Mouse (Mus musculus) midbrain, embryonic 14.5 days (tissue): Measurements from ENCODE around the gene Ubtd2. TPM values are rescaled to one million over a fixed set of nuclear protein-coding genes. Genes with fewer than 3 reads are reported as not detected.

Experiments used
- ATAC-seq: fragments of 200-750 bp; cut with Nextera tagmentation; 2 replicates; pipeline ENCODE4 v1.8.0; 2017; ENCODE audit warnings: moderate number of reproducible peaks, moderate library complexity; ENCODE audit not compliant: low FRiP score, low TSS enrichment
- DNase-seq: peaks from one replicate; pipeline ENCODE4 v3.0.0-alpha.2; 2015
- H3K27ac ChIP-seq: fragments of 300-500 bp; sonication (generic); replicated peaks from 2 replicates; pipeline ENCODE4 v1.5.1; 2014; ENCODE audit warnings: mild to moderate bottlenecking, low read depth, low read length, moderate library complexity
- H3K27me3 ChIP-seq: fragments of 300-500 bp; sonication (generic); 2 replicates; pipeline ENCODE4 v1.6.1; 2014; ENCODE audit warnings: low read length, control low read depth, mixed read lengths; ENCODE audit not compliant: control insufficient read depth, insufficient read depth
- H3K36me3 ChIP-seq: fragments of 300-500 bp; sonication (generic); 2 replicates; pipeline ENCODE4 v1.6.1; 2014; ENCODE audit warnings: low read length, control low read depth; ENCODE audit not compliant: control insufficient read depth, insufficient read depth
- H3K4me1 ChIP-seq: fragments of 300-500 bp; sonication (generic); 2 replicates; pipeline ENCODE4 v1.6.1; 2014; ENCODE audit warnings: mild to moderate bottlenecking, antibody characterized with exemption, low read length, control low read depth; ENCODE audit not compliant: control insufficient read depth, insufficient read depth
- H3K4me2 ChIP-seq: fragments of 300-500 bp; sonication (generic); 2 replicates; pipeline ENCODE4 v1.6.1; 2014; ENCODE audit warnings: mild to moderate bottlenecking, low read length, moderate library complexity
- H3K4me3 ChIP-seq: fragments of 300-500 bp; sonication (generic); replicated peaks from 2 replicates; pipeline ENCODE4 v1.5.1; 2014; ENCODE audit warnings: low read depth, low read length
- H3K9ac ChIP-seq: fragments of 300-500 bp; sonication (generic); replicated peaks from 2 replicates; pipeline ENCODE4 v1.6.1; 2014; ENCODE audit warnings: mild to moderate bottlenecking, low read length, moderate library complexity
- H3K9me3 ChIP-seq: fragments of 300-500 bp; sonication (generic); 2 replicates; pipeline ENCODE4 v1.6.1; 2016; ENCODE audit warnings: low read length, control low read depth, mixed read lengths; ENCODE audit not compliant: control insufficient read depth
- WGBS: fragments of 180-500 bp; shearing (Covaris S2); extraction: QIAGEN DNeasy Blood & Tissue Kit; methylation state at CpG from one replicate; pipeline ENCODE4 v1.1.7; 2014; 5-methylcytosine and 5-hydroxymethylcytosine counted together
- polyA plus RNA-seq: library from polyadenylated mRNA; unstranded; fragments of >200 nt; fragmentation: Nextera tagmentation; extraction: Ambion mirVana; gene quantifications from 2 replicates; pipeline ENCODE4 v1.2.1, GENCODE M21; 2014

Ubtd2 gene
- polyA plus RNA-seq, 1 experiment from 2014 or later: 63.8 TPM

DNA sequence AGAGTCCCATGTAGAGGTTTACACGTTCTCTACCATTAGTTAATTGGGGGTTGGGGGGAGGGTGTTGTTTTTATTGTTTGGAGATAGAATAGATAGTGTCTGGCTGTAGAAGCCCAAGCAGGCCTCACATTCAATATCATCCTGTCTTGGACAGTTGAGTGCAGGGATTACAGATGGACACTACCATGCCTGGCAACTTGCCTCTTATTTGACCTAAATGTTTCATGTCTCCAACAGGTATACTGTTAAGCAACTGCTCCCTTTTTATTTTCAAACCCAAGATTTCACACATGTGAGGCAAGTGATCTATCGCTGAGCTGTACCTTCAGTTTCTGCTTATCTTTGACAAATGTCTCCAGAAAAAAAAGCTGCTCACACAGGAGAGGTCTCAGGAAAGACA is 26.4 kb downstream of the Ubtd2 start:
- no peak for DNase-seq
- Histone ChIP-seq H3K27ac (no peak overlapping the region), H3K9me3 (no peaks in the 10 kb centered on the region), H3K4me1 (no peaks in the 10 kb centered on the region), H3K36me3 (no peaks in the 10 kb centered on the region), H3K27me3 (no peaks in the 10 kb centered on the region), H3K4me2 (no peak overlapping the region), H3K9ac (no peak overlapping the region), H3K4me3 (no peak overlapping the region)
- 79% methylated on average over 2 of the region's 2 CpGs for WGBS
- ATAC-seq: no peak

DNA sequence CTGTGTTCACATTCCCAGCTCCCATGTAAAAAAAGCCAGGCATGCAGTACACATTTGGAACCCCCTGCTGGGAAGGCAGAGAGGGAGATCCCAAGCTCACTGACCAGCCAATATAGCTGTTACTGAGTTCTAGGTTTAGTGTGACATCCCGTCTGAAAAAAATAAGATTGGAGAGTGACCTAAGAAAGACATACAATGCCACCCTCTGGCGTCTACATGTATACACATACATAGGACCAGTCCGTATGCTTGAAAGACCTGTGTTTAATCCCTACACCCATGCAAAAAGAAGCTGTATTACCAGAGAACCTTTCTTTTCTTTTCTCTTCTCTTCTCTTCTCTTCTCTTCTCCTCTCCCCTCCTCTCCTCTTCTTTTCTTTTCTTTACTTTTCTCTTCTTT is 30.1 kb downstream of the Ubtd2 start:
- Histone ChIP-seq H3K27ac (no peak overlapping the region), H3K9me3 (no peaks in the 10 kb centered on the region), H3K36me3 (no peaks in the 10 kb centered on the region), H3K4me2 (no peak overlapping the region), H3K27me3 (no peaks in the 10 kb centered on the region), H3K4me3 (no peak overlapping the region), H3K4me1 (no peaks in the 10 kb centered on the region), H3K9ac (no peak overlapping the region)
- no peak for DNase-seq
- WGBS: 77% methylated on average over 3 of the region's 3 CpGs
- ATAC-seq: no peak

- Histone ChIP-seq H3K4me1 (no peaks in the 10 kb centered on the region), H3K36me3 (no peaks in the 10 kb centered on the region), H3K9me3 (no peaks in the 10 kb centered on the region), H3K27me3 (no peaks in the 10 kb centered on the region), H3K9ac (no peak overlapping the region), H3K4me3 (no peak overlapping the region), H3K27ac (no peak overlapping the region), H3K4me2 (no peak overlapping the region)
- WGBS: 89% methylated on average over 3 of the region's 3 CpGs
- DNase-seq (no peak), ATAC-seq (no peak)
Observed at GRCm38 (mm10) chr11:32486621-32487020, 31.5 kb downstream of the Ubtd2 start.

- Histone ChIP-seq H3K27me3 (no peaks in the 10 kb centered on the region), H3K36me3 (no peaks in the 10 kb centered on the region), H3K4me3 (no peak overlapping the region), H3K9me3 (no peaks in the 10 kb centered on the region), H3K4me1 (no peaks in the 10 kb centered on the region), H3K4me2 (no peak overlapping the region), H3K27ac (no peak overlapping the region), H3K9ac (no peak overlapping the region)
- ATAC-seq (no peak), DNase-seq (no peak)
- 93% methylated on average over 3 of the region's 3 CpGs for WGBS
Observed at GRCm38 (mm10) chr11:32487501-32487900, 32.3 kb downstream of the Ubtd2 start.

- Histone ChIP-seq H3K36me3 (no peaks in the 10 kb centered on the region), H3K27ac (no peak overlapping the region), H3K4me1 (no peaks in the 10 kb centered on the region), H3K4me3 (no peak overlapping the region), H3K27me3 (no peaks in the 10 kb centered on the region), H3K4me2 (no peak overlapping the region), H3K9me3 (no peaks in the 10 kb centered on the region), H3K9ac (no peak overlapping the region)
- no peak for ATAC-seq
- no peak for DNase-seq
Observed at GRCm38 (mm10) chr11:32488344-32488743, 33.2 kb downstream of the Ubtd2 start.

GRCm38 (mm10) chr11:32488808-32489670 is 33.9 kb downstream of the Ubtd2 start:
- ATAC-seq (no peak), DNase-seq (no peak)
- Histone ChIP-seq H3K4me1 (no peaks in the 10 kb centered on the region), H3K4me3 (no peak overlapping the region), H3K36me3 (no peaks in the 10 kb centered on the region), H3K27ac (no peak overlapping the region), H3K27me3 (no peaks in the 10 kb centered on the region), H3K9me3 (no peaks in the 10 kb centered on the region), H3K9ac (no peak overlapping the region), H3K4me2 (no peak overlapping the region)
- WGBS: 93% methylated on average over 5 of the region's 5 CpGs

GRCm38 (mm10) chr11:32491079-32491478 is 35.9 kb downstream of the Ubtd2 start:
- Histone ChIP-seq H3K27me3 (no peaks in the 10 kb centered on the region), H3K4me2 (no peak overlapping the region), H3K27ac (no peak overlapping the region), H3K9me3 (no peaks in the 10 kb centered on the region), H3K4me1 (no peaks in the 10 kb centered on the region), H3K4me3 (no peak overlapping the region), H3K9ac (no peak overlapping the region), H3K36me3 (no peaks in the 10 kb centered on the region)
- ATAC-seq (no peak), DNase-seq (no peak)
- WGBS: 100% methylated on average over 2 of the region's 2 CpGs

- DNase-seq (no peak), ATAC-seq (no peak)
- Histone ChIP-seq H3K4me2 (no peak overlapping the region), H3K9me3 (no peaks in the 10 kb centered on the region), H3K27me3 (no peaks in the 10 kb centered on the region), H3K4me1 (no peaks in the 10 kb centered on the region), H3K4me3 (no peak overlapping the region), H3K9ac (no peak overlapping the region), H3K27ac (no peak overlapping the region), H3K36me3 (no peaks in the 10 kb centered on the region)
Observed at GRCm38 (mm10) chr11:32493312-32493711, 38.1 kb downstream of the Ubtd2 start.

DNA sequence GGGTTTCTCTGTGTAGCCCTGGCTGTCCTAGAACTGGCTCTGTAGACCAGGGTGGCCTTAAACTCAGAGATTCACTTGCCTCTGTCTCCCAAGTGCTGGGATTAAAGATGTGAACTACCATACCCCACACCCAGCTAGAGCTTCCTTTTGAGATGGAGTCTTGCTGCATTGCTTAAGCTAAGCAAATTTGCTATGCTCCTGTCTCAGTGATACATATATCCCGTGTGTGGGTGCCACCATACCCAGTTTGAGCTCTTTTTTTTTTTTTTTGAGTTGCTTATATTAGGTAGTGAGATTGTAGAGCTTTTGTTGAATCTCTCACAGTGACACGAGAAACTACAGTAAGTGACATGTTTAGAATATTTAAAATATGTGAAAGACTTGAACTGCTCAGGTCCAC is 40.1 kb downstream of the Ubtd2 start:
- no peak overlapping the region for H3K4me3 ChIP-seq
- 0 out of 2 replicates have a peak, but pooled peaks cover 3% of the 10 kb centered on the region for H3K36me3 ChIP-seq
- no peaks in the 10 kb centered on the region for H3K4me1 ChIP-seq
- H3K27ac ChIP-seq: no peak overlapping the region
- no peak overlapping the region for H3K4me2 ChIP-seq
- H3K27me3 ChIP-seq: no peaks in the 10 kb centered on the region
- no peak for ATAC-seq
- WGBS: 87% methylated on average over 2 of the region's 2 CpGs
- no peak overlapping the region for H3K9ac ChIP-seq
- H3K9me3 ChIP-seq: no peaks in the 10 kb centered on the region
- DNase-seq: no peak
